In the genomic region with DNA sequence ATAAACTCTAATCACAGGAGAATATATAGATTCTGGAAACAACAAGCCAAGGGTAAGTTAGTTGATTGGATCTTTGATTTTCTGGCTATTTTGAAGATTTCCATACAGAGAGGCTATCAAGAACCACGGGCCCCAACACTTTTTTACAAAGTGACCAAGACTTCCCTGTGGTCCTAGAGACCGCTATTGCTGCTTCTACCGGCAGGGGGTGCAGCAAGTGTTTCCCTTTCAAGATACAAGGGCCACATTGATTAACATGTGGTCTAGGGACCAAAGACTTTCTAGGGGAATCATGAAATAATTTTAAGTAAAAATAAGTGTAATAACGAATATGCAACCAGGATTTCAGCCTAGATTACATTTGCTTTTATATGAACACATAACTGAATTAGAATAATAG, we compare ENCODE assay signal across 8 mouse cellular contexts. TPM values are rescaled to one million over a fixed set of nuclear protein-coding genes. Genes with fewer than 3 reads are reported as not detected.
DNase-seq lines count a peak whose midpoint lies in the region; ATAC-seq and TF ChIP-seq lines count a peak whose summit lies in the region.

No protein-coding gene starts in this region.

- intact Hi-C loops in heart, postnatal 36 days (cut with DNase I), result loop anchor here (1.0 to 5.0 kb wide), 3 partner anchors 206 to 987 kb away; a partner anchor contains a TSS

- ATAC-seq in liver, embryonic 12.5 days, result no peak
- ATAC-seq in Patski, result no peak
- peak; percentile 81 for ATAC-seq in common myeloid progenitor, adult 5-6 weeks (replicated peaks; ENCODE audit: low read depth, poor library complexity, severe bottlenecking)

- WGBS in liver, embryonic 12.5 days (ENCODE audit: insufficient replicate concordance), result 3% methylated on average over 4 of the region's 4 CpGs
- 6% methylated on average over 4 of the region's 4 CpGs for WGBS in limb, embryonic 10.5 days

- no peaks in the 10 kb centered on the region for H3K4me1 ChIP-seq in liver, embryonic 12.5 days
- H3K4me1 ChIP-seq in limb, embryonic 10.5 days, result peaks cover 6% of the 10 kb centered on the region

- no peak overlapping the region for H3K9ac ChIP-seq in liver, embryonic 12.5 days

- in situ Hi-C loops in Patski (cut with MboI; ENCODE audit: low pct_unique_long_range_greater_than_20kb), result no loop called here

- H3K4me2 ChIP-seq in liver, embryonic 12.5 days, result no peak overlapping the region

- POLR2A ChIA-PET in Patski (lab: Charles Lee), result no interaction called here

- TF ChIP-seq CTCF in Patski (IDR thresholded peaks at IDR 0.05), result peak; percentile 67

- no peak overlapping the region for H3K4me3 ChIP-seq in liver, embryonic 12.5 days
- no peak overlapping the region for H3K4me3 ChIP-seq in limb, embryonic 10.5 days

- no peaks in the 10 kb centered on the region for H3K9me3 ChIP-seq in liver, embryonic 12.5 days (replicated peaks)
- no peaks in the 10 kb centered on the region for H3K9me3 ChIP-seq in limb, embryonic 10.5 days (replicated peaks)

- CTCF ChIA-PET in Patski (lab: Charles Lee), result no interaction called here

- H3K27me3 ChIP-seq in liver, embryonic 12.5 days (replicated peaks), result no peaks in the 10 kb centered on the region; the same call in 1 of the 2 replicates
- H3K27me3 ChIP-seq in Patski, result no peaks in the 10 kb centered on the region
- H3K27me3 ChIP-seq in limb, embryonic 10.5 days (ENCODE audit: low read depth, poor library complexity, severe bottlenecking), result peaks cover 23% of the 10 kb centered on the region; the same call in 1 of the 2 replicates

- H3K27ac ChIP-seq in liver, embryonic 12.5 days, result no peak overlapping the region
- no peak overlapping the region for H3K27ac ChIP-seq in limb, embryonic 10.5 days

- H3K36me3 ChIP-seq in liver, embryonic 12.5 days, result no peaks in the 10 kb centered on the region
- no peaks in the 10 kb centered on the region for H3K36me3 ChIP-seq in limb, embryonic 10.5 days

- DNase-seq in liver (peak; percentile 60), Patski (ENCODE audit: low read depth, low spot score) (no peak)
- peak; percentile 67 to 78 for DNase-seq in heart, postnatal 36 days
- DNase-seq in limb, embryonic 10.5 days (ENCODE audit: low spot score), result peak; percentile 64
- peak; percentile 70 for DNase-seq in retina, postnatal 1 day
- DNase-seq in urinary bladder, postnatal 25 days (ENCODE audit: low spot score), result peak; percentile 65

RNA-seq across cellular contexts. Expression of a gene that starts 34.5 kb away (rescaled TPM):
- polyA plus RNA-seq in liver, embryonic 12.5 days (2016; fragmentation: Nextera tagmentation; extraction: Ambion mirVana), result 4.3 TPM in 2 replicates
- 6.6 TPM for polyA plus RNA-seq in Patski (2021)
- total RNA-seq in common myeloid progenitor, adult 5-6 weeks (2017), result 17.5 and 20.4 TPM in 2 replicates
- total RNA-seq in heart, postnatal 36 days (2021), result 1 to 10 TPM; 4.4 to 4.8 TPM
- polyA plus RNA-seq in limb, embryonic 10.5 days (2016; fragmentation: Nextera tagmentation; extraction: Ambion mirVana), result 9.9 and 10.5 TPM in 2 replicates
